Mouse (Mus musculus) heart, postnatal 36 days (tissue): ENCODE results near the gene Vps11. TPM values are rescaled to one million over a fixed set of nuclear protein-coding genes. Genes with fewer than 3 reads are reported as not detected.
"Not testable (repeated sequence)": the region's sequence is repeated elsewhere in the genome, so short reads cannot be mapped to it uniquely, and the experiment has no call there.

Source experiments
- DNase-seq, 2 experiments: peaks; one replicate each; pipeline ENCODE4 v3.0.0; 2021 to 2022
- intact Hi-C: fragments of 180-260 bp; cut with DNase I; formaldehyde crosslinking; loops from one replicate; pipeline ENCODE4 v1.15.1; 2025
- total RNA-seq, 2 experiments: library from RNA; stranded (reverse); gene quantifications; 2 replicates each; pipeline ENCODE4 v1.2.3; 2021

The Vps11 gene
- total RNA-seq, 2 experiments from 2014 or later = 16.8 to 18.8 TPM

DNA sequence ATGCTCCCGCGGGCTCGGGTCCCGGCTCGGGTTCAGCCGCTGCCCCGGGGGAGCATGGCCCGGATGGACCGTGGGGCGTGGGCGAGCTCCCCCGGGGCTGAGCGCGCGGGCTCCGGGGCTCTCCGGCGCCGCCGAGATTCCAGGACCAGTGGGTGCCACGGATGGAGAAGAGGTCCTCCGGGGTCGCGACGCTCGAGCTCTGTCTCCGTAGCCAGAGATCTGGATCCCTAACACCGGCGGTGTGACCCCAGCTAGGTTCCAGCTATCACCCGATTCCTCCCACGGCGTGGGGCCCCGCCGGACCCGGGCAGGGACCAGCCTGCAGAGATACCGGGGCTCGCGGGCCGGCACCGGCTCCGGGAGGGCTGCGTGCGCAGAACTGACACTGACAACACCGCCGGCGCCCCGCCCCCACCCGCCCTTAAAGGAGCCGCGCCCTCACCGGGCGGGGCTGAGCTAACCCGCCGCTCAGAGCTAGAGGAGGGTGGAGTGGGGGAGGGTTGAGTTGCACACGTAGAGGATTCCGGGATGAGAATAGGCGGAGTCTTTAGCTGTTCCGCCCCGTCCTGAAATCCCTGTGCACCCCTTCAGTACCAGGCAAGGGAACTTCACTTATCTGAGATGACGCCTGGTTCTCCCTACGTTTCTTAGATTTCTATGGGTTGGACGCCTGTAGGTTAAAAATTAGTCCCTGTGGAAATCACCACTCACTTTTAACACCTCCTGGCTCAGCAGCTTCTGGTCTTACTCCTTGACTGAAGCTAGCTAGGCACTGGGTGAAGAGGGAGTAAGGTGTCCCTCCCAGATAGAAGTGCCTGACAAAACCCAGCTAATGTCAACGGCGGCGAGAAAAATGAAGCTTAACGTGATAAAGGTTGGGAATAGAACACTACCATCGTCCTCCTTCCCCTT, 41.3 kb downstream of the Vps11 start, which contains the start of gene C2cd2l:
TSS of gene C2cd2l (minus strand) at position 399 of the 912 bp plus-strand sequence.
- intact Hi-C loops = loop anchor here (2.0 kb wide), 1 partner anchor 13 kb away; no protein-coding TSS in a partner anchor
- peak; percentile 84 to 89 for DNase-seq

DNA sequence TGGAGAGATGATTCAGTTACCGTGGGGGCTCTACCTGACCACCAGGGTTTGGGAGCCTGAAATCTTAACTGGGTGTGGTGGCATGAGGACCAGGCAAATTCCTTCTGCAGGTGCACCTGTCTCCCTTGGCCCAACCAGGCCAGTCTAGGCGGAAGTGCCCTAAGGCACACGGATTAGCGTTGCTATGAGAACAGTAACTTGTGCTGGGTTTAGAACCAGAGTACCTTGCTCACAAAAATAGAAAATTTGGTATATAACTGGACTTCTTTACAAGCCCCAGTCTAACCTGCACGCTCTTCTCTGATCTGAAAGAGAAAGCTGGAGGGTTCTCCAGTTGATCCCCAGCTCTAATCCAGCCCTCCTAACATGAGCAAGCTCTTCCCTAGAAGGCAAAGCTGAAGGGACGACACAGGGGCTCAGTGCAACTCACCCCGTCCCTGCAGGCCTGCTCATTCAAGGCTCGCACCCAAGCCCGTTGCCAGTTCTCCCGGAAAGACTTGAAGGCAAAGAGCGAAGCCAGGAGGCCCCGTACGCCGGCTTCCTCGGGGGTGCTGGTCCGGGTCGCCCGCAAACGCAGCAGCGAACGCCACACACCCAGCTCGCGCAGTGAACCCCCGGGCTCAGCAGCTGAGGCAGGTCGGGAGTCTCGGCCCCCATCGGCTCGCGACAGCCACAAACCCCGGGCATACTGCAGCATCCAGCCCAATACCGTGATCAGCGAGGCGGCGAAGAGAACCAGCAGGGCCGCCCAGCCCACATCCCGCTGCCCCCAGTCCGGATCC, 42.2 kb downstream of the Vps11 start:
- intact Hi-C loops = no loop called here
- peak; percentile 16 to 37 for DNase-seq

DNA sequence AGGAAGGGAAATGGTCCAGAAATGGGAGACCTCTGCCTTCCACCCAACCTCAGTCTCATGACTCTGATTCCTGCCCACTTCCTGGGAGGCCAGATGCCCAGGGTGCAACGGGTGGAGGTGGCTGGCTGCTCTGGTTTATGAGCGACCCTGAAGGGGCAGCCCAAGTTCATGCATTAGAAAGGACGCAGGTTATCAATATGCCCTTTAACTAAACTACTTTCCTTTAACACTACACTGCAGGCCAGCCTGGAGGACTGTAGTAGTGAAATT, 42.7 kb downstream of the Vps11 start:
- intact Hi-C loops = no loop called here

DNA sequence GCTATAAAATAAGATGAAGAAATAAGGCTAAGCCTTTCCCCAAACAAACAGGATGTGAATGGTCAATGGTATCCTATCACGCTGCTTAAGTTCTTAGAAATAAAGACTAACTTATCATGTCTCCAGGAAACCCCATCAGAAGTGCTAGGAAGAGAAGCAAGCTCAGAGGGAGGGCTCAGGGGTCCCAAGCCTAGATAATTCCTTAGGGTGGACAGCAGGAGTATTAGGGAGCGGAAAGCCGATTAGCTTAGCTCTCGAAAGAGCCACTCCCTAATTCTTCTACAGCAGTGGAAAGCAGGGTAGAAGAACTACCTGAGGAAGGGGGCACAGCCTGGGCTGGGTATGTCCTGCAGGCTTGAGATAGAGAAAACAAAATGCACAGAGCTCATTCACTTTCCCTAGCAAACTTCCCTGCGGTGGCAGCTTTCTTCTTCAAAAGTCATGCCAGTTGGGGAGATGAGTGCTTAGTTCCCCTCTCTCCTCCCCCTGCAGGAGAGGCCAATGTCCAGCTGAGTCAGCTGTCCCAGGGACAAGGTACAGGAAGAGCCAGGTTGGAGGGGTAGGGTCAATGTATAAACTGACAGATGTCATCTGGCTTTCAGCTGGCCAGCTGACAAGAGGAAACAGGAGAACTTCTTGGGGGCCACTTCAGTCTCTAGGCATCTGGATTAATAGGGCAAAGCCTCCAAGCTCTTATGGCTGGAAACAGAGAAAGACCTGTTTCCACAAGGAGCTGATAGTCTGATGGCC, 43.2 kb downstream of the Vps11 start:
- DNase-seq = no peak
- intact Hi-C loops = no loop called here

More for the DNA sequence above, 42.7 kb downstream of the Vps11 start:
- peak in 1 of 2 experiments; percentile 17 for DNase-seq

DNA sequence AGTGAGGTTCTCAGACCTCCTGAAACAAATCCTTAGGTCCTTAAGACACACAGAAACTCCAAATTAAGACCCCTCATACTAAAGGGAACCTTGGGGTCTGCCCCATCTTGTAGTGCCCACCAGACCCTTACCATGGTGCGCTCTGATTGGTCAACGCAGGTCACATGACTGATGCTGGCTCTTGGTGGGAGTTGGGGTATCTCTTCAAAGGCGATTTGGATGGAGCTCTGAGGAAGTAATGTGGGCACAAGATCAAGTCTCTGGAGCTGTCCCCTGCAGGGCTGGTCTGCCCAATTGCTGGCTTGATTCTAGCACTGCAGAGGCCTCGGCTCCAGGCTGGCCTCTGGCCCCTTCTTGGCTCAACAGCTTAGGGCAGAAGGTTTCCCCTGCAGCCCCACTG, 44.0 kb downstream of the Vps11 start:
- intact Hi-C loops = no loop called here
- no peak for DNase-seq

DNA sequence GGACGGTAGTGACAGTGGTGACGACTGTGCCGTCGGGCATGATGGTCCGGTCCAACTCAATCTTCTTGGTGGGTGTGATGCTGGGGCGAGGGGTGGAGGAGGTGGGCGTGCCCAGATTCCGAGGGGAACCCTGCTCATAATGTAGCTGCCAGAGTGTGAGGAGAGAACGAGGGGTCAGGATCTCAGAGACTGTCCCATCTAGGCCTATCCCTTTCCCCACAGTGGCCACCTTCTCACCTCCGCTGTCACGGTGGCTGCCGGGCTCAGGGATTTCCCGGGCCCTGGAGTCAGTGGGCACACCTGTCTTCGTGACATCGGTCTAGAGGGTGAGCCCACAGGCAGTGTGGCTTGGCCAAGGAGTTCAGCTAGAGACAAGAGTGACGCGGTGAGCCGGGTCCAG, 46.6 kb downstream of the Vps11 start:
- no peak for DNase-seq
- intact Hi-C loops = no loop called here

DNA sequence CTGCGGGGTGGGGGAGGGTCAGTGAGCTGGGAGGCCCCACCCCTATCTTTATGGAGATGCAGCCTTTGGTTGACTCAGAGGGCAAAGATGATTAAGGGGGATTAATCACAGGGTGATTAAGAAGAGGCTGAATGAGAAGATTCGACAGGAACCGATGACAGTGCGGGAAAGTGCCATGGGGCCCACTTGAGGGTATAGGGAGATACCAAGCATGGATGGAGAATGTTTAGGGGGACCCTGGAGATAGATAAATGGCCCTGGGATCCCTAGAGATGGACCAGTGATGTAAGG, 47.3 kb downstream of the Vps11 start:
- no peak for DNase-seq
- intact Hi-C loops = no loop called here

DNA sequence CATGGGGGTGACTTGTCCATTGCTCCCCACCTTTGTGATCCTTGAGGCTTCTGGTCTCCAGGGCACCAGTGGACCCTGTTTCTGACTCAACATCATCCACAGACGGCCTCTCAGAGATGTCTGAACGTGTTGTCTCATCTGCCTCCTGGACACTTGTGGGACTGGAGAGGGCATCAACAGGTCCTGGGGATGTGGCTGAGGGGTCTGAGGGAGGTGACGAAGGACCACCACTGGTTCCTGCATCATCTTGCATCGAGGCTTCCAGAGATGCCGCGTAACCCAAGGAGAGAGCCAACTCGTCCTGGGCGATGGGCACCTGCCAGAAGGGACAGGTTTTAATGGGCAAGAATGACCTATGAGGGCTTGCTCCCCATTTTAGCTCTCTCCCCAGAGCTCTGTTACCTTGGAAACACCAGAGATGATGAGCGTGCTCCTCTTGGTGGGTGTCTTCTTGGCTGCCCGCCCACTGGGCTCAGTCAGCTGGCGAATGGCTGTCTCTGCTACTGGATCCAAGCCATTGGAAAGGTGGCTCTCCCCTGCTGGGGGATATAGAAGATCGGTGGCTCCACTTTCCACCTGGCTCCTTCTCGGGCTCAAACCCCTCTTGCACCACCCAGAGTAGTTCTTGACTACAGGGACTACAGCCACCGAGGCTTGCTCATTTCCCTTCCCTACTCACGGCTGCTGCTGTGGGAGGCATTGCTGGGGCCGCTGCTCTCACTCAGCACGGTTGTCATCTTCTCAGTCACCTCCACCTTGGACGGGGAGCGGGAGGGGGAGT, 47.8 kb downstream of the Vps11 start:
- DNase-seq = no peak
- intact Hi-C loops = no loop called here

DNA sequence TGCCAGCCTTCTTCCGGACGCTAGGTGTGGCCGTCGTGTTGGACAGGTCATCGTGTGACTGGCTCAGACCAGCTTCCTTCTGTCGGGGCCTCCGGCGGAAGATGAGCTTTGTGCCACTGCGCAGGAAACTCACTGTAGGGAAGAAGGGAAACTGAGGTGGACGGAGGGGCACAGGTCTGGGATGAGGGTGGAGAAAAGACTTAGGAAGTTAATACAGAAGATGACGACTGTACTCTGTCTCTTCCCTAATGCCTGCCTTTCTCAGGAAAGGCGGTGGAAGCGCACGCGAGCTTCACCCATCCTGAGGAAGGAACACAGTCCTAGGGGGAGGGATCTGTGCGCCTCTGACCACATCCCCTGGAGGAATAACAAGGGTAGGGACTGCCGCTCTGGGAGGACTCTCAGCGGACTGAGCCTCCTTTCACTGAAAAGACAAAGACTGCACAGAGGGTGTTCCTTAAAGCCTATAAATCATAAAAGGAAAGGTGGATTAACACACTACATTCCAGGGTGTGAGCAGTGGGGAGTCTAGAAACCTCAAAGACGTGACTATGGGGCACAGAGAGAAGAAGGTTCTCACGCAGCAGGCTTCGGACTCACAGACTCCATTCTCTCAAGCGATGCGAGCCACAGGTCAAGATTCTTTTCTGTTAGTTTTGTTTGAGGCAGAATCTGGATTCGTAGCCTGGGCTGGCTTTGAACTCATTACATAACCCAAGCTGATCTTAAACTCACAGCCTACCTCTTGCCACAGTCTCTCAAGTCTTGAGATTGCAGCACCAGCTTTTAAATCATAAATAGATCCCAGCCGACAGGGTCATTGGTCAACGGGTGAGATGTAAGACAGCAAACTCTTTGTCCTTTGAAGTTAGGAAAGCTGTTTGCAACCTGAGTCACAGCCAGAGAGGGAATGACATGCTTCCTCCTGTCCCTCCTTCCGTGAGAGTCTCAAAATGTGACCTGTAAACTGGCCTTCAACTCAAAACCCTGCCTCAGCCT, 50.0 kb downstream of the Vps11 start:
- peak; percentile 48 to 56 for DNase-seq
- intact Hi-C loops = no loop called here

DNA sequence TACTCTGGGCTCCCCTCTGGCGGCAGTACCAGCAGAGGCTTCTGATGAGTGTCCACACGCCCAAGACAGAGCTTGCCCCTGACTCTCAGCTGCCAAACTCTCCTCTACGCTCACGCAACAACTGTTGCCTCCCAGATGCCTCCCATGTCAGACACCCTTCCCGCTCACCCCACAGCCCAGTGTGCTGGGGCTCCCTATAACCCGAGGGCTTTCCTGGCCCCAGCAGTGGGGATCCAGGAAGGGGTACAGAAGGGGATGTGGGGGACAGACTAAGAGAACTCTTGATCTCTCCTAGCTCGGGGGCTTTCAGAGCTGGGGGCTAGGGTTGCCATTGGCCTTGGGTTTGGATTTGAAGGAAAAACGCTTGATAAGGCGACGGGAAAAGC, 50.7 kb downstream of the Vps11 start:
- peak in 1 of 2 experiments; percentile 21 for DNase-seq
- intact Hi-C loops = no loop called here

DNA sequence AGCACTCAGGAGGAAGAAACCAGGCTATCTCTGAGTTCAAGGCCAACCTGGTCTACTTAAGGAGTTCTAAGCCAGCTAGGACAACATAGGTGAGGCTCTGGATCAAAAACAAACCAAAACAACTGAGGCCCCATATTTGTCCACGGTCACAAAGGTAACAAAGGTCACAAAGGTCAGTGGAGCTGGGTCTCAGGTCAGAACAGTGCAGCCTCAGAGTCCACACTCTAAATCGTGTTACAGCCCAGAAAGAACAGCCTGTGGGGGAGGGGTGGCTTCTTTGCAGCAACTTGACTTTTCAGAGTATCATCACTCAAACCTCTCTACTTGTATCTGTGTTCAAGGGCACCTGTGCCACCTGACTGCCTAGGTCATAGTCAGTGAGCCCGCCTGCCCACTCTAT, 51.7 kb downstream of the Vps11 start:
- intact Hi-C loops = loop anchor here (5.0 kb wide), 1 partner anchor 33 kb away; the partner anchor contains the start of gene Hmbs
- no peak for DNase-seq

DNA sequence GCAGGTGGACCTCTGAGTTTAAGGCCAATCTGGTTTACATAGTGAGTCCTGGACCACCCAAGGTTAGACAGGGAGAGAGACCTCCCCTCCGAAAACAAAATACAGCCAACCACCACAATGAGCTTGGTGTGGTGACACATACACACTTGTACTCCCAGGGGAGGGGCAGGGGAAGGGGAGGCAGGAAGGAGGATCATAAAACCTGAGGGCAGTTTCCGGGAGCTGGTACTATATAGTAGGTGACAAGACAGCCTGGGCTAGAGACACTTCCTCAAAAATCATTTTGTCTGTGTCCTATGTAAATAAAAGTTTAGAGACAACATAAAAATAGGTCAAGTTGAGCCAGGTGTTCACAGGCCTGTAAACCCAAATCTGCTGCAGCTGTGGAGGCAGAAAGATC, 54.2 kb downstream of the Vps11 start:
- no peak for DNase-seq
- intact Hi-C loops = loop anchor here (2.0 to 5.0 kb wide), 2 partner anchors 14 to 35 kb away; partner anchors contain the start of genes C2cd2l and Hmbs

DNA sequence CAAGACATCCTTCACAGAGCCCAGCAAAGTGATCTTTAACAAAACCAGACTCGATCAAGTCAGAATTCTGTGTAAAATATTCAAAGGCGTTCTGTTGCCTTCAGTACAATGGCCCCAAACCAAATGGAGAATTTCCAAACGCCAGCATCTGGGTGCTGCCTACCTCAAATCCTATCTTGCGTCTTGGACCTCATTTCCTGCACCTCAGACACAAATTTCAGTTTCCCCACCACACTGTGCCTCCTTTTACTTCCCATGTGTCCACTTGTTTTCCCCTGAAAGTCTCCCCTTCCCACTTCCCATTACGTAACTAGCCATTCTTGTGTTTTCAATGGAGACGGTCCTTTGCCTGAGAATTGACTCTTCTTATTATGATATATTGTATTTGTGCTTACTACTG, 54.9 kb downstream of the Vps11 start:
- intact Hi-C loops = loop anchor here (2.0 to 5.0 kb wide), 2 partner anchors 14 to 36 kb away; partner anchors contain the start of genes C2cd2l and Hmbs
- no peak for DNase-seq

DNA sequence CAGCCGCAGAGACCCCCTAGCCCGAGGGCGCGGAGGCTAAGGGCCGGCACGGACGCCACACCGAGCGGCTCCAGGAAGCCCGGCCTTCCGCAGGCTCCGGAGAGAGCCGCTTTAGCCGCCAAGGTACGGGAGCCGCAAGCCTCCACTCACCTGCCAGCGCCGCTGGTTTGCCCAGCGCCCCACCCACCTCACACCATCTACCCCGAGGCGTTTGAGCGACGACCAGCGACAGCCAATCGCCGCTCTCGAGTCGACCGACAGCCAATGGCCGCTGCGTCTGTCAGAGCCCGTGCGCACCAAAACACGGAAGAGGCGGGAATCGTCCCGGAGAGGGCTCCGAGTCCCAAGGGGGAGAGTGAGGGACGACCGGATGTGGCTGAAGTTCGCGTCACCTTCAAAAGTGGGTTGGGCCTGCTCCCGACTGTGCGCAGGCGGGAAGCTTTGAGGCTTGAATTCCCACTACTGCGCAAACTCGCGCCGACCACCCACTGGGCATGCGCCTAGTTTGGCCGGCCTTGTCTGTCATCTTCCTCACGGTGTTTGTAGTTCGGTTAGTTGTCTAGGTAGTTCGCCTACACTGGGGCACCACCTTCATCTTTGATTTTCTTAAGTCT, 55.9 kb downstream of the Vps11 start, which contains the start of gene Hinfp:
TSS of gene Hinfp (minus strand) at position 206 of the 614 bp plus-strand sequence.
- intact Hi-C loops = loop anchor here (2.0 to 5.0 kb wide), 2 partner anchors 15 to 37 kb away; partner anchors contain the start of genes C2cd2l and Hmbs
- DNase-seq = peak; percentile 96

DNA sequence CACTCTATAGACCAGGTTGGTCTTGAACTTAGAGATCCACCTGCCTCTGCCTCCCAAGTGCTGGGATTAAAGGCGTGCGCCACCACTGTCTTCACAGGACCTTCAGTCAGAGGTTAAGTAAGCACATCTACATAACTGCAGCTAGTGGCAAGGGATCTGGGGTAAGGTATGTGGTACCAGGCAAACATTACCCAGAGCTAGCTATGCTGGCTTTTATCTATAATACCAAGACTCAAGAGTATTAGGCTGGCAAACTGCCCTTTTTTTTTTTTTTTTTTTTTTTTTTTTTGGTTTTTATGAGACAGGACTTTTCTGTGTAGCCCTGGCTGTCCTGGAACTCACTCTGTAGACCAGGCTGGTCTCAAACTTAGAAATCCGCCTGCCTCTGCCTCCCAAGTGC, 61.5 kb downstream of the Vps11 start:
- DNase-seq, intact Hi-C loops: not testable (repeated sequence)
